Mouse (Mus musculus) myocyte (in vitro differentiated cells): Measurements from ENCODE around the gene Wnt10a.
A peak's percentile ranks its signal among the peaks of the same experiment; 100 is the strongest.

Experiments used
- CEBPB ChIP-seq: IDR thresholded peaks from 2 replicates; pipeline ENCODE4 v1.6.1; 2011; ENCODE audit warnings: mild to moderate bottlenecking, moderate library complexity; ENCODE audit not compliant: poor library complexity, insufficient read depth, severe bottlenecking
- E2F4 ChIP-seq: IDR thresholded peaks from one replicate; pipeline ENCODE4 v1.6.1; 2011; ENCODE audit warnings: mild to moderate bottlenecking, control low read depth, moderate library complexity; ENCODE audit not compliant: insufficient read depth
- MAX ChIP-seq: IDR thresholded peaks from one replicate; pipeline ENCODE4 v1.6.1; 2011; ENCODE audit warnings: low read depth, mild to moderate bottlenecking, control low read depth
- MYOG ChIP-seq, 3 experiments: IDR thresholded peaks; one replicate each; pipeline ENCODE4 v1.6.1; 2011; ENCODE audit warnings: control low read depth in 2 of 3, low read depth in 2 of 3, mild to moderate bottlenecking in 2 of 3; ENCODE audit not compliant: insufficient read length in 2 of 3, control insufficient read depth in 1 of 3, insufficient read depth in 1 of 3
- POLR2A ChIP-seq: IDR thresholded peaks from one replicate; pipeline ENCODE4 v1.6.1; 2011; ENCODE audit warnings: low read depth, mild to moderate bottlenecking, control low read depth, moderate library complexity; ENCODE audit not compliant: insufficient read length
- POLR2AphosphoS2 ChIP-seq: IDR thresholded peaks from one replicate; pipeline ENCODE4 v1.6.1; 2011; ENCODE audit warnings: low read depth, control low read depth; ENCODE audit not compliant: insufficient read length
- REST ChIP-seq: IDR thresholded peaks from one replicate; pipeline ENCODE4 v1.6.1; 2011; ENCODE audit warnings: mild to moderate bottlenecking, control low read depth, moderate library complexity; ENCODE audit not compliant: insufficient read depth, insufficient read length
- TCF12 ChIP-seq: IDR thresholded peaks from one replicate; pipeline ENCODE4 v1.6.1; 2011; ENCODE audit warnings: mild to moderate bottlenecking, control low read depth; ENCODE audit not compliant: poor library complexity, insufficient read depth, severe bottlenecking
- USF1 ChIP-seq: IDR thresholded peaks from one replicate; pipeline ENCODE4 v1.6.1; 2011; ENCODE audit warnings: low read depth, mild to moderate bottlenecking, control low read depth, moderate library complexity

DNA sequence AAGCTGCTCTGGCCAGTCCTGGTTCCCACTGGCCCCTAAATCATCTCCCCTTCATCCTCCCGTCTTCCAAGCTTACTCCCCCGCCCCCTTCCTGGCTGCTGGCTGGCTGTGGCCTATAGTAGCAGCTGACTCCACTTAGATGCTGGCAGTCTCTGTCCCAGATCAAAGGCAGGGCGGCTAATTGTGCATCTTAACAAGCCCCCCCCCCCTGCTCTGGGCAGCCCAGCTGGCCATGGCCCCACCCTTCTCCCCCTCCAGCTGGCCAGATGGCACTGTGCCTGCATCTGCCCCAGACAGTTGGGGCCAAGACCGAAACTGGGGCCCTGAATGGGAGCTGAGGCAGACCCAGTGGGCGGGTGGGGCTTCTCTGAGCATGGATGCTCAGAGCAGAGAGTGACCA, 6.1 kb downstream of the Wnt10a start:
- TF ChIP-seq POLR2AphosphoS2: no peak
- peak; percentile 83 to 97 (median 95) for TF ChIP-seq MYOG (IDR thresholded peaks at IDR 0.05; ENCODE audit: control insufficient read depth in 1 of 3, insufficient read depth in 1 of 3, insufficient read length in 2 of 3, low read depth in 2 of 3)
- no peak for TF ChIP-seq POLR2A
- TF ChIP-seq TCF12: peak; percentile 87
- no peak for TF ChIP-seq E2F4
- no peak for TF ChIP-seq MAX
- TF ChIP-seq CEBPB: no peak
- TF ChIP-seq USF1: no peak
- no peak for TF ChIP-seq REST
